Mouse (Mus musculus) MEL (cell line): ENCODE data around the gene Gpatch3. TPM values are rescaled to one million over a fixed set of nuclear protein-coding genes. Genes with fewer than 3 reads are reported as not detected.

Experiments
- DNase-seq: peaks from one replicate; pipeline ENCODE4 v3.0.0; 2011; ENCODE audit warnings: low read depth, low spot score
- H3K27ac ChIP-seq: 2 replicates; pipeline ENCODE4 v1.5.1; 2012; ENCODE audit warnings: low read depth, mild to moderate bottlenecking, control low read depth, low read length, moderate library complexity; ENCODE audit not compliant: control insufficient read depth
- H3K27me3 ChIP-seq, 2 experiments: fragments of 150-350 bp in 1 of 2; sonication (generic) in 1 of 2; 2 replicates each; pipeline ENCODE4 v1.6.1; 2012; ENCODE audit warnings: low read length in 2 of 2, mild to moderate bottlenecking in 2 of 2, improper control_type of control experiment in 1 of 2, moderate library complexity in 1 of 2; ENCODE audit not compliant: insufficient read depth in 2 of 2, control insufficient read depth in 1 of 2
- H3K36me3 ChIP-seq, 2 experiments: 2 replicates each; pipeline ENCODE4 v1.6.1; 2012 to 2014; ENCODE audit warnings: low read length in 2 of 2, improper control_type of control experiment in 1 of 2, inconsistent platforms in 1 of 2, mild to moderate bottlenecking in 1 of 2; ENCODE audit not compliant: insufficient read depth in 2 of 2, control insufficient read depth in 1 of 2
- H3K4me1 ChIP-seq, 2 experiments: fragments of 150-350 bp in 1 of 2; sonication (generic) in 1 of 2; 2 replicates each; pipeline ENCODE4 v1.6.1; 2012; ENCODE audit warnings: low read length in 2 of 2, improper control_type of control experiment in 1 of 2, mild to moderate bottlenecking in 1 of 2; ENCODE audit not compliant: insufficient read depth in 2 of 2, control insufficient read depth in 1 of 2
- H3K4me3 ChIP-seq, 2 experiments: fragments of 150-350 bp in 1 of 2; sonication (generic) in 1 of 2; 2 replicates each; pipeline ENCODE4 v1.5.1; 2012; ENCODE audit warnings: low read depth in 2 of 2, low read length in 2 of 2, mild to moderate bottlenecking in 2 of 2, moderate library complexity in 2 of 2, control low read depth in 1 of 2, improper control_type of control experiment in 1 of 2; ENCODE audit not compliant: control insufficient read depth in 1 of 2, insufficient read depth in 1 of 2
- H3K79me2 ChIP-seq: 2 replicates; pipeline ENCODE4 v1.6.1; 2012; ENCODE audit warnings: mild to moderate bottlenecking, low read length, moderate library complexity; ENCODE audit not compliant: control insufficient read depth, poor library complexity, insufficient read depth
- H3K9ac ChIP-seq: 2 replicates; pipeline ENCODE4 v1.6.1; 2012; ENCODE audit warnings: low read depth, mild to moderate bottlenecking, control low read depth, low read length, moderate library complexity; ENCODE audit not compliant: control insufficient read depth, poor library complexity, severe bottlenecking
- H3K9me3 ChIP-seq: fragments of 150-350 bp; sonication (generic); replicated peaks from 2 replicates; pipeline ENCODE4 v1.6.1; 2012; ENCODE audit warnings: mild to moderate bottlenecking, low read length, improper control_type of control experiment, moderate library complexity; ENCODE audit not compliant: insufficient read depth
- CTCF ChIP-seq, 3 experiments: IDR thresholded peaks in 2 of 3; conservative IDR thresholded peaks in 1 of 3; 2 replicates each; pipeline ENCODE4 v1.5.1; 2011 to 2012; ENCODE audit warnings: low read length in 3 of 3, low read depth in 2 of 3, mild to moderate bottlenecking in 2 of 3, improper control_type of control experiment in 1 of 3, inconsistent platforms in 1 of 3, mixed read lengths in 1 of 3, moderate library complexity in 1 of 3; ENCODE audit not compliant: control insufficient read depth in 1 of 3, insufficient read depth in 1 of 3, poor library complexity in 1 of 3, severe bottlenecking in 1 of 3
- KAT2A ChIP-seq: conservative IDR thresholded peaks from 2 replicates; pipeline ENCODE4 v1.6.1; 2012; ENCODE audit warnings: low read depth, low read length, improper control_type of control experiment, inconsistent platforms
- MAZ ChIP-seq: IDR thresholded peaks from 2 replicates; pipeline ENCODE4 v1.6.1; 2012; ENCODE audit warnings: low read depth, mild to moderate bottlenecking, inconsistent platforms, low read length, improper control_type of control experiment
- MEF2A ChIP-seq: IDR thresholded peaks from 2 replicates; pipeline ENCODE4 v1.6.1; 2014; ENCODE audit warnings: low read depth, mild to moderate bottlenecking, inconsistent platforms, low read length, improper control_type of control experiment; ENCODE audit not compliant: poor library complexity, insufficient replicate concordance, severe bottlenecking; ENCODE audit errors: extremely low read depth
- MYC ChIP-seq: IDR thresholded peaks from 2 replicates; pipeline ENCODE4 v1.6.1; 2011; ENCODE audit warnings: low read depth, mild to moderate bottlenecking, low read length, improper control_type of control experiment, moderate library complexity
- RAD21 ChIP-seq: IDR thresholded peaks from 2 replicates; pipeline ENCODE4 v1.6.1; 2011; ENCODE audit warnings: mild to moderate bottlenecking, low read depth, low read length, improper control_type of control experiment
- RCOR1 ChIP-seq: IDR thresholded peaks from 2 replicates; pipeline ENCODE4 v1.6.1; 2012; ENCODE audit warnings: low read depth, mild to moderate bottlenecking, inconsistent platforms, low read length, improper control_type of control experiment
- SMC3 ChIP-seq: IDR thresholded peaks from 2 replicates; pipeline ENCODE4 v1.6.1; 2011; ENCODE audit warnings: low read depth, low read length, improper control_type of control experiment
- ZKSCAN1 ChIP-seq: IDR thresholded peaks from 2 replicates; pipeline ENCODE4 v1.6.1; 2012; ENCODE audit warnings: low read depth, mild to moderate bottlenecking, inconsistent platforms, low read length, improper control_type of control experiment, moderate library complexity
- polyA plus RNA-seq, 2 experiments: library from polyadenylated mRNA; stranded (reverse) in 1 of 2; unstranded in 1 of 2; fragments of >175 nt in 1 of 2; fragments of >200 nt in 1 of 2; gene quantifications; 2 replicates each; pipeline versions ENCODE4 v1.2.1 to v1.2.4; 2012; ENCODE audit warnings: low replicate concordance in 2 of 2, low read depth in 1 of 2; ENCODE audit not compliant: insufficient read length in 2 of 2, insufficient read depth in 1 of 2, missing spikeins in 1 of 2
- total RNA-seq: library from RNA; depleted of rRNA; stranded (reverse); fragments of 300-350 nt; gene quantifications from 2 replicates; pipeline ENCODE4 v1.2.3, GENCODE M21; 2012

Gene Gpatch3
- total and polyA plus RNA-seq, 3 experiments, result 9.8 to 16.5 TPM; not detected in 1

DNA sequence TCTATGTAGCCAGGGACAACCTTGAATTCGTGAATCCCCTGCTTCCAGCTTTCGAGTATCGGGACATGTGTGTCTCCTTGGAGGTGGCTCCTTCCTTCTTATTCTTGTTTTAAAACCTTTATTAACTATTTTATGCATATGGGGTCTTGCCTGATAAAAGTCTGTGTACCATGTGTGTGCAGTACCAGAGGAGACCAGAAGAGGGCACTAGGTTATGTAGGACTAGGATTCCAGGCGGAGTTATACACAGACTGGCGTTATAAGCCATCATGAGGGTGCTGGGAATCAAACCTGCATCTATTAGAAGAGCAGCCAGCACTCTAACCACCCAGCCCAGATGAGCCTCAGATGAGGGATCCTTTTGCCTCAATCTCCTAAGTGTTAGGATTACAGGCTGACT is 37.3 kb downstream of the Gpatch3 start:
- no peaks in the 10 kb centered on the region for H3K4me1 ChIP-seq
- no peak overlapping the region for H3K9ac ChIP-seq
- H3K9me3 ChIP-seq, result no peaks in the 10 kb centered on the region
- no peaks in the 10 kb centered on the region for H3K79me2 ChIP-seq
- peak; percentile 39 for DNase-seq
- no peaks in the 10 kb centered on the region for H3K27me3 ChIP-seq
- TF ChIP-seq CTCF (IDR thresholded peaks at IDR 0.05 in 2 of 3, conservative IDR thresholded peaks at IDR 0.05 in 1 of 3; ENCODE audit: control insufficient read depth in 1 of 3, insufficient read depth in 1 of 3, low read depth in 2 of 3, low read length in 3 of 3, poor library complexity in 1 of 3, severe bottlenecking in 1 of 3), result peak; percentile 11 to 35 (median 34); a peak in 3 of 6 replicates
- no peak for TF ChIP-seq MYC
- H3K27ac ChIP-seq, result no peak overlapping the region
- no peaks in the 10 kb centered on the region for H3K36me3 ChIP-seq
- no peak overlapping the region for H3K4me3 ChIP-seq

DNA sequence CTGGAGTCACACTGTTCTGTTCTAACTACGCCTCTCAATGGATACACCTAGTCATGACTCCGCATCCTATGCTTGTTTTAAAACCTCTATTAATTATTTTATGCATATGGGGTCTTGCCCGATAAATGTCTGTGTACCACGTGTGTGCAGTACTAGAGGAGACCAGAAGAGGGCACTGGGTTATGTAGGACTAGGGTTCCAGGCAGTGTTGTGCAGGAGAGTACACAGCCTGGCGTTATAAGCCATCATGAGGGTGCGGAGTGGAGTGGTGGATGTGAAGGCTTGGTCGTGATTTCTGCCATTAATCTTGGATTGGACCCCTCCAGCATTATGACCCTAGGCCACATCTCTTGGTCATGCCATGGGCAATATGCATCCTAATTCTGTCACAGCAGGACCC is 37.9 kb downstream of the Gpatch3 start:
- Histone ChIP-seq H3K27ac (no peak overlapping the region), H3K4me1 (no peaks in the 10 kb centered on the region), H3K4me3 (no peak overlapping the region), H3K36me3 (no peaks in the 10 kb centered on the region), H3K79me2 (no peaks in the 10 kb centered on the region), H3K27me3 (no peaks in the 10 kb centered on the region), H3K9me3 (no peaks in the 10 kb centered on the region)
- peak in 2 of 3 experiments; percentile 8 to 39; a peak in 3 of 6 replicates for TF ChIP-seq CTCF (IDR thresholded peaks at IDR 0.05 in 2 of 3, conservative IDR thresholded peaks at IDR 0.05 in 1 of 3; ENCODE audit: control insufficient read depth in 1 of 3, insufficient read depth in 1 of 3, low read depth in 2 of 3, low read length in 3 of 3, poor library complexity in 1 of 3, severe bottlenecking in 1 of 3)
- TF ChIP-seq ZKSCAN1, result no peak
- TF ChIP-seq, all 39 proteins: peak for 1
- no peak overlapping the region for H3K9ac ChIP-seq
- DNase-seq, result no peak

DNA sequence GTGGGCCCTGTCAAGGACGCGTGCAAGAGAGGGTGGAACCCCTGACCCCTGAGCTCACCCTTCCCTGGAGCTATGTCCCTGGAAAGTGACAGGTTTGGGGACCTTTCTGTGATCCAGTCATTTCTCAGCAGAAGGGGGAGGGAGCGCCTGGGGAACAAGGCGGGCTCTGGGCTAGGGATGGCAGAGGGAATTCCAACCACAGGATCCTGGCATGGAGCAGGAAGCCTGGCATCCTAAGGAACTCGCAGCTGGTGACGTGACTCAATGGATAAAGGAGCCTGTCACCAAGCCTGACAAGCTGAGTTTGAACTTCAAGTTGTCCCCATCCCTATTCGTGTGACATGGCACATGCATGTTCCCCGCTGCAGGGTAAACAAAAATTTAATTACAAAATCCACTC is 38.5 kb downstream of the Gpatch3 start:
- H3K9me3 ChIP-seq, result no peaks in the 10 kb centered on the region
- H3K27ac ChIP-seq, result no peak overlapping the region
- H3K27me3 ChIP-seq, result no peaks in the 10 kb centered on the region
- H3K4me3 ChIP-seq, result no peak overlapping the region
- H3K4me1 ChIP-seq, result no peaks in the 10 kb centered on the region
- TF ChIP-seq RCOR1 (no peak), SMC3 (no peak), KAT2A (no peak), CTCF (IDR thresholded peaks at IDR 0.05 in 2 of 3, conservative IDR thresholded peaks at IDR 0.05 in 1 of 3; ENCODE audit: control insufficient read depth in 1 of 3, insufficient read depth in 1 of 3, low read depth in 2 of 3, low read length in 3 of 3, poor library complexity in 1 of 3, severe bottlenecking in 1 of 3) (no peak), ZKSCAN1 (no peak), MEF2A (no peak), MAZ (no peak), RAD21 (no peak)
- no peaks in the 10 kb centered on the region for H3K36me3 ChIP-seq
- DNase-seq, result no peak
- no peak overlapping the region for H3K9ac ChIP-seq
- H3K79me2 ChIP-seq, result no peaks in the 10 kb centered on the region
